Mouse (Mus musculus) embryonic facial prominence, embryonic 11.5 days (tissue): Measurements from ENCODE around the gene Atp6v1d. TPM values are rescaled to one million over a fixed set of nuclear protein-coding genes. Genes with fewer than 3 reads are reported as not detected.

Source experiments
- ATAC-seq: fragments of 200-750 bp; cut with Nextera tagmentation; replicated peaks from 2 replicates; pipeline ENCODE4 v1.8.0; 2017; ENCODE audit warnings: low read depth; ENCODE audit not compliant: insufficient number of reproducible peaks, low FRiP score, low TSS enrichment
- DNase-seq: peaks from one replicate; pipeline ENCODE4 v3.0.0-alpha.2; 2015; ENCODE audit warnings: low spot score
- H3K27ac ChIP-seq: fragments of 300-500 bp; sonication (generic); replicated peaks from 2 replicates; pipeline ENCODE4 v1.5.1; 2014; ENCODE audit warnings: mild to moderate bottlenecking, low read depth, low read length, control low read depth
- H3K27me3 ChIP-seq: fragments of 300-500 bp; sonication (generic); 2 replicates; pipeline ENCODE4 v1.6.1; 2014; ENCODE audit warnings: mild to moderate bottlenecking, low read length, moderate library complexity, mixed read lengths; ENCODE audit not compliant: control insufficient read depth, insufficient read depth
- H3K36me3 ChIP-seq: fragments of 300-500 bp; sonication (generic); replicated peaks from 2 replicates; pipeline ENCODE4 v1.6.1; 2014; ENCODE audit warnings: low read depth, mild to moderate bottlenecking, low read length, moderate library complexity, mixed read lengths; ENCODE audit not compliant: control insufficient read depth, insufficient read depth
- H3K4me1 ChIP-seq: fragments of 300-500 bp; sonication (generic); 2 replicates; pipeline ENCODE4 v1.6.1; 2014; ENCODE audit warnings: low read length, mixed read lengths; ENCODE audit not compliant: control insufficient read depth, insufficient read depth
- H3K4me2 ChIP-seq: fragments of 300-500 bp; sonication (generic); 2 replicates; pipeline ENCODE4 v1.6.1; 2014; ENCODE audit warnings: low read depth, mild to moderate bottlenecking, control low read depth, low read length, moderate library complexity
- H3K4me3 ChIP-seq: fragments of 300-500 bp; sonication (generic); 2 replicates; pipeline ENCODE4 v1.5.1; 2014; ENCODE audit warnings: low read depth, low read length, control low read depth
- H3K9ac ChIP-seq: fragments of 300-500 bp; sonication (generic); replicated peaks from 2 replicates; pipeline ENCODE4 v1.6.1; 2014; ENCODE audit warnings: mild to moderate bottlenecking, control low read depth, low read length
- H3K9me3 ChIP-seq: fragments of 300-500 bp; sonication (generic); replicated peaks from 2 replicates; pipeline ENCODE4 v1.6.1; 2016; ENCODE audit warnings: mild to moderate bottlenecking, low read length, inconsistent platforms, mixed read lengths; ENCODE audit not compliant: control insufficient read depth
- WGBS: fragments of 180-500 bp; shearing (Covaris S2); extraction: QIAGEN DNeasy Blood & Tissue Kit; methylation state at CpG from one replicate; pipeline ENCODE4 v1.1.7; 2014; 5-methylcytosine and 5-hydroxymethylcytosine counted together
- polyA plus RNA-seq: library from polyadenylated mRNA; unstranded; fragments of >200 nt; fragmentation: Nextera tagmentation; extraction: Ambion mirVana; gene quantifications from 2 replicates; pipeline ENCODE4 v1.2.1, GENCODE M21; 2014

Gene Atp6v1d
- polyA plus RNA-seq, 1 experiment from 2014 or later, result 109 TPM

DNA sequence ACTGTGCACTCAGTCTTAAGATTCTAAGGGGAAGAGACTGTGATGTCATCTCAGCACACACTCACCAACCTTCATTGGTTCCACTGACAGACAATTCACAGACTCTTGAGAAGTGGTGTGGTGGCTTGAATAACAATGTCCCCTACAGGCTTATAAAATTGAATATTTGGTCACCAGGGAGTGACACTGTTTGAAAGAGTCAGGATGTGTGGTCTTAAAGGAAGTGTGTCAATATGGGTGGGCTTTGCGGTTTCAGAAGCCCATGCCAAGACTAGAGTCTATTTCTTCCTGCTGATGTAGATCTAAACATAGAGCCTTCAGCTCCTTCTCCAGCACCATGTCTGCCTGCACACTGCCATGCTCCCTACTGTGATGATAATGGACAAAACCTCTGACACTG, 36.4 kb upstream of the Atp6v1d start:
- H3K36me3 ChIP-seq, result no peaks in the 10 kb centered on the region
- DNase-seq (no peak), ATAC-seq (no peak)
- H3K9me3 ChIP-seq, result no peaks in the 10 kb centered on the region
- WGBS, result 86% methylated on average over 1 of the region's 1 CpGs
- no peak overlapping the region for H3K4me2 ChIP-seq
- H3K4me1 ChIP-seq, result no peaks in the 10 kb centered on the region
- H3K27me3 ChIP-seq, result no peaks in the 10 kb centered on the region
- no peak overlapping the region for H3K27ac ChIP-seq
- H3K9ac ChIP-seq, result no peak overlapping the region
- H3K4me3 ChIP-seq, result no peak overlapping the region

DNA sequence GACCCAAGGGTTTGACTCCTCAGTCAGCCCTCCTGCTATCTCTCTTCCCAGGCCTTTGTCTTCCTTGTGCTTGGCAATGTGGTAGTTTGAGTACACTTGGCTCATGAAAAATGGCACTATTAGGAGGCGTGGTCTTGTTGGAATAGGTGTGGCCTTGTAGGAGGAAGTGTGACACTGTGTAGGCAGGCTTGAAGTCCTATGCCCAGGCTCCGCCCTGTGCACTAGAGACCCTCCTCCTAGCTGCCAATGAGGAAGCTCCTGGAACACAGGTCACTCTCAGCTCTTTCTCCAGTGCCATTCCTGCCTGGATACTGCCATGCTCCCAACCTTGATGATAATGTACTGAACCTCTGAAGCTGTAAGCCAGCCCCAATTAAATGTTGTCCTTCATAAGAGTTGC, 29.7 kb upstream of the Atp6v1d start:
- Histone ChIP-seq H3K4me1 (no peaks in the 10 kb centered on the region), H3K27me3 (no peaks in the 10 kb centered on the region), H3K9me3 (no peaks in the 10 kb centered on the region), H3K27ac (no peak overlapping the region), H3K4me2 (no peak overlapping the region), H3K36me3 (no peaks in the 10 kb centered on the region; the same call in 1 of the 2 replicates), H3K9ac (no peak overlapping the region), H3K4me3 (no peak overlapping the region)
- ATAC-seq, result no peak
- 80% methylated on average over 2 of the region's 2 CpGs for WGBS
- no peak for DNase-seq

DNA sequence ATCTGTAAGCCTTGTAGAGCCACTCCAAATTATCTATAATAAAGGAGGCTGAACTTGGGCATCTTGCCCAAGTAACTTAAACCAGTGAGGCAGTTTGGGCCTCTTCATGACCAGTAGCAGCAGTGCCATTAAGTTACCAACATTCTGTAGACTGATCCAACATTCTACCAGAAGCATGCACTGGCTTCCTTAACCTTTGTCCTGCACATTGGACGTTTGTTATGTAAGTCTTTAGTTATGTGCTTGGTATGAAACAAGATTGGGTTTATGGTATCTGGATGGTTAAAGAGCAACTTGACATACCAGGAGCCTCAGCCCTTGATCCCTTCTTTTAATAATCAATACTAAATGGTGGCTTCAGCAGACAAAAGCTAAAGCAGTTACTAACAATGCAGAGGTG, 28.6 kb upstream of the Atp6v1d start:
- no peak for ATAC-seq
- 68% methylated on average over 1 of the region's 1 CpGs for WGBS
- Histone ChIP-seq H3K9me3 (no peaks in the 10 kb centered on the region), H3K9ac (no peak overlapping the region), H3K4me2 (no peak overlapping the region), H3K36me3 (peaks cover 6% of the 10 kb centered on the region; the same call in 1 of the 2 replicates), H3K27ac (no peak overlapping the region), H3K27me3 (no peaks in the 10 kb centered on the region), H3K4me3 (no peak overlapping the region), H3K4me1 (no peaks in the 10 kb centered on the region)
- DNase-seq, result no peak

GRCm38 (mm10) chr12:78874581-78874980, 13.1 kb upstream of the Atp6v1d start:
- no peak for DNase-seq
- peaks cover 4% of the 10 kb centered on the region; the same call in 1 of the 2 replicates for H3K36me3 ChIP-seq
- H3K4me3 ChIP-seq, result no peak overlapping the region
- no peak overlapping the region for H3K4me2 ChIP-seq
- whole genome bisulfite sequencing, result 89% methylated on average over 3 of the region's 3 CpGs
- no peak overlapping the region for H3K9ac ChIP-seq
- no peaks in the 10 kb centered on the region for H3K4me1 ChIP-seq
- no peak overlapping the region for H3K27ac ChIP-seq
- no peaks in the 10 kb centered on the region for H3K9me3 ChIP-seq
- no peaks in the 10 kb centered on the region for H3K27me3 ChIP-seq
- ATAC-seq, result no peak

- no peak overlapping the region for H3K4me3 ChIP-seq
- no peaks in the 10 kb centered on the region for H3K9me3 ChIP-seq
- DNase-seq (no peak), ATAC-seq (no peak)
- H3K4me1 ChIP-seq, result no peaks in the 10 kb centered on the region
- no peak overlapping the region for H3K27ac ChIP-seq
- WGBS, result 89% methylated on average over 1 of the region's 1 CpGs
- H3K9ac ChIP-seq, result no peak overlapping the region
- no peaks in the 10 kb centered on the region for H3K27me3 ChIP-seq
- H3K4me2 ChIP-seq, result no peak overlapping the region
- H3K36me3 ChIP-seq, result no peaks in the 10 kb centered on the region
These were observed 6.7 kb upstream of the Atp6v1d start for GRCm38 (mm10) chr12:78868115-78868514.

DNA sequence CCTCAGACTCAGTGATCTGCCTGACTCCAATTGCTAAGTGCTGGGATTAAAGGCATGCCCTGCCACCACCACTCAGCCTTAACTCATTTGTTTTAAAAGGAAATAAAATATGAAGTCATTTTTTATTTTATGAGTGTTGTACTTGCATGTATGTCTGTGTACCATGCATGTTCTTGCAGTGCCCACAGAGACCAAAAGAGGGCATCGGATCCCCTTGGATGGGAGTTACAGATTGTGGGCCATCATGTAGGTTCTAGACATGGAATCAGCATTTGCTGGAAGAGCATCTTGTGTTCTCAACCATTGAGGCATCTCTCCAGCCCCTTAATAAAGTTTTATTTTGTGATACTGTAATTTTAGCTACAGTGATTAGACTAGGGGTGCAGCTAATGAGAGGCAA, 4.0 kb upstream of the Atp6v1d start:
- Histone ChIP-seq H3K4me1 (no peaks in the 10 kb centered on the region), H3K9ac (no peak overlapping the region), H3K36me3 (no peaks in the 10 kb centered on the region), H3K27ac (no peak overlapping the region), H3K4me2 (no peak overlapping the region), H3K9me3 (no peaks in the 10 kb centered on the region), H3K4me3 (no peak overlapping the region), H3K27me3 (no peaks in the 10 kb centered on the region)
- ATAC-seq (no peak), DNase-seq (peak; percentile 16)
- whole genome bisulfite sequencing, result 90% methylated on average over 1 of the region's 1 CpGs

DNA sequence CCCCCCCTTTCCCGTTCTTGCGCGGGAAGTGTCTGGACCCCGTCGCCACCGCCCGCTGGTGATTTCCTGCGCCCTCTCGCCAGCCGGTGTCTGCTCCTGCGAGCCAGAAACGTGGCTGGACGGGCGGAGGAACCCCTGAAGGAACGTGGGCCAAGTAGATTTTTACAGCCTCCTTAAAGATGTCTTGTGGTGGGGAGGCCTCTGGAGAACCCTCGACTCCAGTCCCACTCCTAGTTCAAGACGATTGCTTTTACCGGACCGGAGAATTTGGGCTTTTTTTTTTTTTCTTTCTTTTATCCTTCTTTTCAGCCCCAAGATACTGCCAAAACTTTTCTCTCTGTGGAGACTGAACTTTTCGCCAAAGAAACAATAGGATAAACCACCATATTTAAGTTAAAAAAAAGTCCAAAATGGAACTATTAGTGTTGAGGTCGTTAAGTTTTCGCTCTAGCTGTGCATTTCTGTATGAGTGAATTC, 854 bp upstream of the Atp6v1d start:
- Histone ChIP-seq H3K36me3 (no peaks in the 10 kb centered on the region), H3K9ac (peak overlapping the region; percentile 85), H3K9me3 (no peaks in the 10 kb centered on the region), H3K27me3 (no peaks in the 10 kb centered on the region), H3K4me1 (no peaks in the 10 kb centered on the region), H3K4me3 (peak overlapping the region; percentile 87), H3K4me2 (peak overlapping the region; percentile 52), H3K27ac (peak overlapping the region; percentile 49)
- WGBS, result under 1% methylated on average over 22 of the region's 22 CpGs
- ATAC-seq (no peak), DNase-seq (no peak)

GRCm38 (mm10) chr12:78860921-78861495, 430 bp downstream of the Atp6v1d start:
- Histone ChIP-seq H3K9me3 (no peaks in the 10 kb centered on the region), H3K27ac (0 out of 2 replicates have a peak overlapping the region, but pooled peaks have one; percentile 41), H3K4me2 (peak overlapping the region; percentile 81), H3K4me3 (peak overlapping the region; percentile 87), H3K36me3 (no peaks in the 10 kb centered on the region), H3K4me1 (no peaks in the 10 kb centered on the region), H3K9ac (peak overlapping the region; percentile 79), H3K27me3 (no peaks in the 10 kb centered on the region)
- DNase-seq, result no peak
- WGBS, result under 1% methylated on average over 30 of the region's 30 CpGs
- no peak for ATAC-seq
